Mouse (Mus musculus) layer of hippocampus, adult 8-10 months (tissue): ENCODE measurements around the gene Sos2. TPM values are rescaled to one million over a fixed set of nuclear protein-coding genes. Genes with fewer than 3 reads are reported as not detected.
A peak's percentile ranks its signal among the peaks of the same experiment; 100 is the strongest.
"Not testable (repeated sequence)": the region's sequence is repeated elsewhere in the genome, so short reads cannot be mapped to it uniquely, and the experiment has no call there.

Source experiments
- DNase-seq, 2 experiments: peaks; one replicate each; pipeline ENCODE4 v3.0.0; 2022; ENCODE audit warnings: low spot score in 2 of 2
- microRNA-seq, 2 experiments: library from miRNA; unstranded; fragments of <30 nt; microRNA quantifications; one replicate each; pipeline ENCODE4 v1.2.0; 2022
- total RNA-seq, 4 experiments: library from RNA; stranded (reverse); gene quantifications; 2 replicates each; pipeline ENCODE4 v1.2.4; 2022

Gene Sos2
- total RNA-seq, 4 experiments from 2014 or later, result 33.4 to 47.2 (median 39.8) TPM

DNA sequence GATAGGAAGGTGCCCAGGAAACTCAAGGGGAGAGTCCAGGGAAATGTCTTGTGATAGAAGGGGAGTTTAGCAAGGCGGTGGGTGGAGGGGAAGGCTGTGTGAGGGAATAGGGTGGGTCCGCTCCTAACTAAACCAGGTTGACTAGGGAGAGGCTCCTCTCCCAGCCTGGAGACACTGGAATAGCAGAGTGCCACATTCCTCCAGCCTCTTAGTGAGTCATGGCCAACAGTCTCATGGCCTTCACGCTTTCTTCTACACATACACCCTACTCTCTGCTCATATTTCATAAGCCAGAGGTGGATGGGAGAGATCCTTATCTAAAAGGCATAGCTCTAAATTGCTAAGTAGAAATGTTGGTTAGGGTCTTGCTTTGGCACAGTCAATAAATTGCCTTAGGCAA is 111.7 kb downstream of the Sos2 start:
- no peak for DNase-seq

- DNase-seq, result no peak
Measured at GRCm38 (mm10) chr12:69568266-69568665, 113.4 kb downstream of the Sos2 start.

- DNase-seq, result not testable (repeated sequence)
Measured at GRCm38 (mm10) chr12:69561006-69561405, 120.6 kb downstream of the Sos2 start.

GRCm38 (mm10) chr12:69556221-69556861 is 125.3 kb downstream of the Sos2 start:
- DNase-seq, result no peak

DNA sequence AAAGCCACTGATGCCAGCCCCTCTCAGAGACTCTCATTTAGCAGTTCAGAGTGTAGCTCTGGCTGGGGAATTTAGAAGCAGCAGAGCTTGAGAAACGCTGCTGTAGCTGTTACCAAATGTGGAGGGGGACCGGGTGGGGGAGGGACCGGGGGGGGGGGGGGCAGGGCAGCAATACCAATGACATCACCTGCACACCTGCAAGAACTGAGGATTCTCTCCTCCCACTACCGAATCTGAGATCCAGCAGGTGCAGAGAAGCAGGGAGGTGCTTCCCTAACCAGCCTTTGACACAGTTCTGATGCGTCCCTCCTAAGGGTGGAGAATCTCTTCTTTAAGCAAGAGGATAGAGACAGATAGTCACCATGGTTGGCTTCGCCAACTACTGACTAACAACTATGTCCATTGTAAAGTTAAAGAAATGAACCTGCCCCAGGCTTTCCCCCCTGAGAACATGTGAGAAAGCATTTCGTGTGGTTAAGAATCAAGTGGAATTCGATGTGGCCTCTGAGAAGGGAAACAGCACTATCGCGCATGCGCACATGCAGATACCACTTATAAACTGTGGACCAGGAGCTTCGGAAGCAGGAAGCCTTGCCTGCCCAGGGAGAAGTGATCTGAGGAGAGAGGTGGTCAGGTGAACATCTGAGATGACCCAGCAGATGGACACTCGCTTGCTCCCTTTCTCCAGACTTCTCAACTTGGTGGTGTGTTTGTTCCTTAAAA is 136.0 kb downstream of the Sos2 start:
- no peak for DNase-seq

DNA sequence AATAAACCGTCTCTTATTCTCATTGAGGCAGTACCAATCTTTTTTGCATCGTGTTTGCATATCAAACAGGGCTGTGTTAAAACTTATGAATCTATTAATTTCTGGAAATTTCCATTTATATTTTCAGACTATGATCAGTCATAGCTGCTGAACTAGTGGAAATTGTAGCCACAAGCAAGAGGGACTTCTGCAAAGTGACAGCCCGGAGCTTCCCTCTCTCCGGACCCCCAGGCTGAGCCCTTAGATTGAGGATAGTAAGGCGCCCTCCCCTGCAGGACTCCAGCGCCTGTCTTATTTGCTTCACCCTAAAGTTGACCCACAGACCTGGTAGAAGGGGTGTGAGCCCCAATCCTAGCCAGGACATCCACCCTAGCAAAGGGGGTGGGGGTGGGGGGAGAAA is 136.7 kb downstream of the Sos2 start:
- DNase-seq, result no peak

GRCm38 (mm10) chr12:69544562-69544961 is 137.1 kb downstream of the Sos2 start:
- no peak for DNase-seq

DNA sequence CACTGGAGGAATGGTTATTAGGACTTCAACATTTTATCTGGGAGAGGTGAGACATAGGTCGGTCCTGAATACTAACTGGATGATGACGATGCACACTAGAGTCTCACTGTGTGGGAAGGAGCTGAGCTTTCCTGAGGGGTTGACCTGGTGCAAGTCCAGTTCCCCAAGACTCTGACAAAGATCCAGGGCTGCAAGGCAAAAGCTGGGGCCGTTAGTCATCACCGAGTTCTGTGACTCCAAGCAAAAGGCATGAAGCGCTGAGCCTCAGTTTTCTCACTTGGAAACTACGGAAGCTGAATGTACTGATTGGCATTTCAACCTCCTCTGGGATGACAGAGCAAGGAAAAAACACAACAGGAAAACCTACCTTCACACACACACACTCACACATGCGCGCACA is 139.3 kb downstream of the Sos2 start:
- no peak for DNase-seq

DNA sequence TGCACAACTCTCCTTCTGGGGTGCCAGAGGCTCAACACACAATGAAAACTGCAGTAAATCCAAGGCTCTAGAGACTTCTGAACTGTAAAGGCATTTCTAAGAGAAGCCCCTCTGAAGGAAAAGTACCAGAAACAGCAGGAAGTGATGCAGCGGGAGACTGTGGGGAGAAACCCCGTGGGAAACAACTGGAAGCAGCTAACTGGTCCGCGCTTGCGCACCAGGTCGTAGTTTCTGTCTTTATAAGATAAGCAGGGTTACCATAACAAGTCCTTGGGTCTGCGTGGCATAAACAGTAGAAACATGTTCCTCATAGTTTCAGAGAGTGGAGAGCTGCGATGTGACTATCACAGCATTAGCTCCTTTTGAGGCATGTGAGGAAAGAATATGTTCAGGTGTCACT is 140.0 kb downstream of the Sos2 start:
- DNase-seq, result no peak

DNA sequence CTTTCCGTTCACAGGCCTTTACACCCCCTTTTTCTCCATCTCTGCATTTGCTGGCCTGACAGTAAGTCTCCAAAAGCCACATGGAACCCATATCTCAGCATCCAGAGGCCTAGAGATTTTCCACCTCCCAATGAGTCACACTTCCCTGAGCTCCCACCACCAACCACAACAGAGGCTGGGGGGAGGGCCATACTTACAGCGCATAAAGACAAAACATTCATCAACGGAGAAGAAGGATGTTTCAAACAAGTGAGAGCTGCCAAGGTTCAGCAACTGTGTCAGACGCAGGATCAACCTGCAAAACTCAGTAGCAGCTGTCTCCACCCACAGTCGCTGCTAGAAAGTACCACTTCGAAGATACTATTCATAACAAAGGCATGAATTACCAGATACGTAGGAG is 142.3 kb downstream of the Sos2 start:
- peak; percentile 11 to 17 for DNase-seq

GRCm38 (mm10) chr12:69538362-69538950 is 143.2 kb downstream of the Sos2 start:
- no peak for DNase-seq

DNA sequence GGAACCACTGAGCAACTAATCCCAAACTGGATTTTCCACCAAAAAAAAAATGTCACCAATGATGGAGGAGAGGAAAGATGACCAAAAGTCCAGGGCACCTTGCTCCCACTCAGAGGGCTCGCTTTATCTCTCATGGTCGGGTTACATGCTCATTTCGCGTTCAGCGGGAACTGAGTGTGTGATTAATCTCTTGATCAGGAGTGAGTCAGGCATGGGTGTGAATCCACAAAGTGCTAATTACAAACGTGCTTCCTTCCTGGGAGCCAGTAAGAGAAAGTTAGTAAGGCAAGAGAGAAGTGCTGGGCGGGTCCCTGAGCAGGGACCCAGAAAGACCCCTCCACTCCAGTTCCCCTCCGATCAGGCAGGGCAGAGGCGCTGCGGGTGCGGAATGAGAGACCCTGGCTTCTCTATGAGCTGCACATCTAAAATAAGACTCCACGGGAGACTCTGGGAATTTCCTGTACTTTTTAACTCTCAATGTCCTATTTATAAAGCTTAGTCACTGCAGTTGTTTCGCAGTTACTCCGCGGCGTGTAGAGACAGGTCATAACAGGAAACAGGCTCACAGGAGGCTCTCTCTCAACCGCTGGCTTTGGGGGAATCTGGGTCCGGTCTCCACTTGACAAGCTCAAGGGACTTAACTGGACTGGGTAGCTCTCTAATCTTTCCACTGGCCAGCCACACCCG is 143.8 kb downstream of the Sos2 start:
- DNase-seq, result peak; percentile 7 to 11

DNA sequence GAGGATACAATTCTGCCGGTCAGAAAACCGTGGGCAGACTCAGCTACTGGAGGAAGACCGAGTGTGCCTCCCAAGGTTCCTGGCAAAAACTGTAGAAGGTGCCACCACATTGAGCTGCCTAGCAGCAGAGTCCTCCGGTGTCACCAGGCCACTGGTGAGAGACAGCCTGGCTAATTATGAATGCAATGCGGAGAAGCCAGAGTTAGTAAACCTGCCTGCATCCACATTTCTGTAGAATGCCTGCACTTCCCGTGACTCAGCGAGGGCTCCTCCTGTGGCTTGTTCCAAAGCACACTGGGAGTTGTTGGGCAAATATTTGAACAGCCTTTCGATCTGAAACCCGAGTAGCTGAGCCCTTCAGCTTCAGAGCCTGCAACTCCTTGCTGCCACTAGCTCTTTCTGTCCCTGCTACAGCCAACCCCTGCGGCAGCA is 144.4 kb downstream of the Sos2 start:
- peak in 1 of 2 experiments; percentile 10 for DNase-seq

DNA sequence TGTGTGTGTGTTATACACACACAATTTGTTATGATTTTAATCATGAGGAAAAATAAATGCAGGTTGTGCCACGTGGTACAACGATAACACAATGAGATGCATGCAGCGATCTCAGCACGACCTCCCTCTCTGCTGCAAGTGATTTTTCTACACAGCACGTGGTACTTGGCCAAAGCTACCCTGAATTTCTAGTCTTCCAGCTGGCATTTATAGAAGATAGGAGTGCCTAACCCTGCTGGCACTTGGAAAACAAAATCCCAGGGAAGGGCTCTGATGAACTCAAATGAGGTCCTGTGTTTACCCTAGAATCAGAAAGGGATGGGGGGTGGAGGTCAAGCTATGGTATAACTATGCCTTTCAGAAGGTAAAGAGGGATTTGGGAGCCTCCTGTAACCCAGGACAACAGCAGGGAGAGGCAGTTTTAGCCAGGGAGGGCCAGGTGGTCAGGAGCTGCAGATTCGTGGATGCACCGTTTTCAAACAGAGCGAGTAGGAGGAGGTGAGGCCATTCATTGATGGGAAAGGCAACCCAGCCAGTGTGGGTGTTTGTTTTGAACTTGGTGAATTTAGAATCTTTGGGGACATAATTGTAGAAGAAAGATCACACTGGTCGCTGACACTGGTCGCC is 144.9 kb downstream of the Sos2 start:
- no peak for DNase-seq

Small RNAs within 50 kb of the gene (microRNA-seq; reads per million reads assigned to microRNA genes)
- 0 reads per million in 2 experiments for gene Gm23018

Other genes starting within 250 kb of the Sos2 start
- gene Vcpkmt, start 98.8 kb downstream of the Sos2 start, total RNA-seq, result 10 to 100 TPM; 19.9 to 22.4 (median 20.1) TPM
- gene L2hgdh, start 43.0 kb upstream of the Sos2 start, total RNA-seq, result 10 to 100 TPM; 15.5 to 24.9 (median 18.6) TPM
- 10 to 100 TPM; 26.9 to 35.8 (median 30.0) TPM for gene Atp5s, start 43.1 kb upstream of the Sos2 start, total RNA-seq
- gene Cdkl1, start 109.4 kb upstream of the Sos2 start, total RNA-seq, result 10 to 100 TPM; 20.1 to 27.1 (median 24.5) TPM
- 100 to 1,000 TPM; 177 to 196 (median 191) TPM for gene Atl1, start 210.8 kb upstream of the Sos2 start, total RNA-seq
- 10 to 100 TPM; 42.6 to 49.5 (median 48.4) TPM for gene Map4k5, start 211.3 kb upstream of the Sos2 start, total RNA-seq